Mouse (Mus musculus) ovary, adult 10 weeks (tissue): ENCODE measurements around the gene Mthfs. TPM values are rescaled to one million over a fixed set of nuclear protein-coding genes. Genes with fewer than 3 reads are reported as not detected.

ENCODE experiments used
- polyA plus RNA-seq: library from polyadenylated mRNA; stranded (reverse); fragments of 350-450 nt; fragmentation: Illumina TruSeq; extraction: RNeasy Lipid Tissue Mini Kit (QIAGEN cat#74804); gene quantifications from one replicate; pipeline ENCODE4 v1.2.3, GENCODE M21; 2014

The Mthfs gene
- polyA plus RNA-seq: 23.9 TPM

GRCm38 (mm10) chr9:89210353-89211064, at the start of gene Mthfs:
TSS of gene Mthfs (plus strand) at chr9:89210676.

GRCm38 (mm10) chr9:89198969-89199416, 11.5 kb upstream of the Mthfs start, which contains the start of the genes Bcl2a1b and Gm29094:
TSS of gene Bcl2a1b (plus strand) at chr9:89199209.
TSS of gene Gm29094 (plus strand) at chr9:89199379.

Other genes starting within 250 kb of the Mthfs start
- gene Trim43b, start 117.8 kb upstream of the Mthfs start, polyA plus RNA-seq: not detected
- 27.9 TPM for gene Bcl2a1b, start 11.5 kb upstream of the Mthfs start, polyA plus RNA-seq
- 6.2 TPM for gene Gm29094, start 11.3 kb upstream of the Mthfs start, polyA plus RNA-seq